Mouse (Mus musculus): Measurements from ENCODE around the gene Peli1. TPM values are rescaled to one million over a fixed set of nuclear protein-coding genes. Genes with fewer than 3 reads are reported as not detected.
"Not testable (repeated sequence)": the region's sequence is repeated elsewhere in the genome, so short reads cannot be mapped to it uniquely, and the experiment has no call there.

The Peli1 gene
- polyA plus RNA-seq, 1 experiment from 2014 or later: 64.3 TPM

- Histone ChIP-seq H3K9me3 (replicated peaks) (no peaks in the 10 kb centered on the region), H3K27me3 (ENCODE audit: low read depth, poor library complexity, severe bottlenecking) (no peaks in the 10 kb centered on the region), H3K4me3 (no peak overlapping the region), H3K4me1 (no peaks in the 10 kb centered on the region), H3K36me3 (no peaks in the 10 kb centered on the region), H3K27ac (no peak overlapping the region)
- DNase-seq (ENCODE audit: low spot score): no peak
- 63% methylated on average over 1 of the region's 1 CpGs for WGBS
Observed at GRCm38 (mm10) chr11:21182709-21183108, 91.6 kb downstream of the Peli1 start.

- H3K4me1 ChIP-seq; H3K4me3 ChIP-seq; H3K27ac ChIP-seq; H3K27me3 ChIP-seq (ENCODE audit: low read depth, poor library complexity, severe bottlenecking); H3K9me3 ChIP-seq (replicated peaks); DNase-seq (ENCODE audit: low spot score); H3K36me3 ChIP-seq: not testable (repeated sequence)
- 94% methylated on average over 8 of the region's 8 CpGs for WGBS
Observed at GRCm38 (mm10) chr11:21191821-21192220, 100.7 kb downstream of the Peli1 start.

- H3K4me3 ChIP-seq: no peak overlapping the region
- 94% methylated on average over 3 of the region's 3 CpGs for WGBS
- no peaks in the 10 kb centered on the region for H3K9me3 ChIP-seq (replicated peaks)
- H3K4me1 ChIP-seq: no peaks in the 10 kb centered on the region
- no peaks in the 10 kb centered on the region for H3K27me3 ChIP-seq (ENCODE audit: low read depth, poor library complexity, severe bottlenecking)
- no peak overlapping the region for H3K27ac ChIP-seq
- H3K36me3 ChIP-seq: no peaks in the 10 kb centered on the region
- no peak for DNase-seq (ENCODE audit: low spot score)
Observed at GRCm38 (mm10) chr11:21194851-21195250, 103.8 kb downstream of the Peli1 start.

Other genes starting within 250 kb of the Peli1 start
- 11.2 and 12.4 TPM in 2 replicates for gene Vps54, start 148.0 kb downstream of the Peli1 start, polyA plus RNA-seq (2016; fragmentation: Nextera tagmentation; extraction: Ambion mirVana)